In genomic region chr3:59131081-59131480, GRCm38 (mm10) we compare ENCODE assay signal across 15 mouse cellular contexts. TPM values are rescaled to one million over a fixed set of nuclear protein-coding genes. Genes with fewer than 3 reads are reported as not detected.
DNase-seq lines count a peak whose midpoint lies in the region; ATAC-seq and TF ChIP-seq lines count a peak whose summit lies in the region.
"Had no signal": no experiment of that assay in that cellular context is flagged by ENCODE, and none has a peak within 500 bp of the region (broad histone marks: within the 10 kb centered on the region; RNA-seq: fewer than 3 reads in every experiment).

No protein-coding gene starts in this region.

- H3K4me2 ChIP-seq in heart, embryonic 15.5 days = no peak overlapping the region
- peak overlapping the region; percentile 37; the same call in 1 of the 2 replicates for H3K4me2 ChIP-seq in lung, embryonic 14.5 days
- no peak overlapping the region for H3K4me2 ChIP-seq in intestine, embryonic 15.5 days (replicated peaks)
- H3K4me2 ChIP-seq: embryonic facial prominence, embryonic 12.5 days; hindbrain, embryonic 14.5 days; midbrain, embryonic 15.5 days; neural tube, embryonic 12.5 days had no signal

- H3K27me3 ChIP-seq in heart, embryonic 15.5 days = no peaks in the 10 kb centered on the region
- no peaks in the 10 kb centered on the region for H3K27me3 ChIP-seq in lung, embryonic 14.5 days (ENCODE audit: insufficient read depth, low read length)
- H3K27me3 ChIP-seq in intestine, embryonic 15.5 days (replicated peaks) = no peaks in the 10 kb centered on the region
- H3K27me3 ChIP-seq in small intestine, adult 2 months (ENCODE audit: control insufficient read depth, insufficient read depth, low read length) = no peaks in the 10 kb centered on the region
- H3K27me3 ChIP-seq: embryonic facial prominence, embryonic 12.5 days; midbrain, embryonic 15.5 days; neural tube, embryonic 12.5 days had no signal

- no peak for TF ChIP-seq POLR2A in small intestine, adult 2 months (IDR thresholded peaks at IDR 0.05; ENCODE audit: low read depth, low read length)

- peak overlapping the region; percentile 17; the same call in 1 of the 2 replicates for H3K27ac ChIP-seq in heart, embryonic 15.5 days
- H3K27ac ChIP-seq in lung, embryonic 14.5 days (ENCODE audit: low read depth) = peak overlapping the region; percentile 48
- H3K27ac ChIP-seq in intestine, embryonic 15.5 days = no peak overlapping the region
- peak overlapping the region; percentile 79 for H3K27ac ChIP-seq in small intestine, adult 2 months (ENCODE audit: insufficient read depth, low read depth, low read length)
- H3K27ac ChIP-seq: embryonic facial prominence, embryonic 12.5 days; forebrain, embryonic 10.5 days; hindbrain, embryonic 14.5 days; midbrain, embryonic 15.5 days; neural tube, embryonic 12.5 days had no signal

- no peak for TF ChIP-seq CTCF in lung, embryonic 14.5 days (IDR thresholded peaks at IDR 0.05; ENCODE audit: low read depth)
- TF ChIP-seq CTCF in small intestine, adult 2 months (IDR thresholded peaks at IDR 0.05; ENCODE audit: extremely low read depth, insufficient read length, insufficient replicate concordance, low read depth, low read length) = no peak

- no peak for DNase-seq in heart, postnatal 4 days
- peak; percentile 81 for DNase-seq in lung, embryonic 14.5 days
- DNase-seq in lung, postnatal 36 days = no peak
- DNase-seq in kidney, postnatal 25 days = no peak
- DNase-seq: cerebellum, postnatal 36 days had no signal

- H3K9ac ChIP-seq in heart, embryonic 15.5 days = no peak overlapping the region
- no peak overlapping the region for H3K9ac ChIP-seq in lung, embryonic 14.5 days
- no peak overlapping the region for H3K9ac ChIP-seq in intestine, embryonic 15.5 days
- H3K9ac ChIP-seq: embryonic facial prominence, embryonic 12.5 days; hindbrain, embryonic 14.5 days; midbrain, embryonic 15.5 days; neural tube, embryonic 12.5 days had no signal

- no peak for ATAC-seq in heart, embryonic 15.5 days (replicated peaks; ENCODE audit: insufficient number of reproducible peaks, insufficient read depth, low FRiP score, low read depth)
- peak; percentile 75 for ATAC-seq in lung, embryonic 14.5 days (ENCODE audit: insufficient read depth)
- peak; percentile 79 for ATAC-seq in intestine, embryonic 15.5 days
- ATAC-seq: midbrain, embryonic 15.5 days had no signal

- H3K4me1 ChIP-seq in heart, embryonic 15.5 days (replicated peaks) = peaks cover 13% of the 10 kb centered on the region
- 0 out of 2 replicates have a peak, but pooled peaks cover 2% of the 10 kb centered on the region for H3K4me1 ChIP-seq in lung, embryonic 14.5 days (ENCODE audit: insufficient read depth)
- H3K4me1 ChIP-seq in intestine, embryonic 15.5 days (replicated peaks) = no peaks in the 10 kb centered on the region
- H3K4me1 ChIP-seq in small intestine, adult 2 months (ENCODE audit: control insufficient read depth, insufficient read depth, insufficient read length, low read length) = peaks cover 3% of the 10 kb centered on the region; the same call in 1 of the 2 replicates
- H3K4me1 ChIP-seq: embryonic facial prominence, embryonic 12.5 days; forebrain, embryonic 10.5 days; midbrain, embryonic 15.5 days; neural tube, embryonic 12.5 days had no signal

- WGBS in heart, embryonic 15.5 days = 29% methylated on average over 4 of the region's 4 CpGs
- 19% methylated on average over 4 of the region's 4 CpGs for WGBS in lung, embryonic 14.5 days
- WGBS in intestine, embryonic 15.5 days = 44% methylated on average over 4 of the region's 4 CpGs
- WGBS in small intestine, adult 2 months = 60% methylated on average over 4 of the region's 4 CpGs

- no peaks in the 10 kb centered on the region for H3K9me3 ChIP-seq in heart, embryonic 15.5 days (replicated peaks)
- no peaks in the 10 kb centered on the region for H3K9me3 ChIP-seq in lung, embryonic 14.5 days (ENCODE audit: low read depth, low read length)
- H3K9me3 ChIP-seq in intestine, embryonic 15.5 days = no peaks in the 10 kb centered on the region
- H3K9me3 ChIP-seq: embryonic facial prominence, embryonic 12.5 days; forebrain, embryonic 10.5 days; midbrain, embryonic 15.5 days; neural tube, embryonic 12.5 days had no signal

- no peaks in the 10 kb centered on the region for H3K36me3 ChIP-seq in heart, embryonic 15.5 days
- no peaks in the 10 kb centered on the region for H3K36me3 ChIP-seq in lung, embryonic 14.5 days (ENCODE audit: insufficient read depth)
- H3K36me3 ChIP-seq in intestine, embryonic 15.5 days = no peaks in the 10 kb centered on the region
- H3K36me3 ChIP-seq in small intestine, adult 2 months (ENCODE audit: control insufficient read depth, insufficient read depth, low read length) = no peaks in the 10 kb centered on the region
- H3K36me3 ChIP-seq: embryonic facial prominence, embryonic 12.5 days; forebrain, embryonic 10.5 days; midbrain, embryonic 15.5 days; neural tube, embryonic 12.5 days had no signal

- H3K4me3 ChIP-seq in heart, embryonic 15.5 days = no peak overlapping the region
- H3K4me3 ChIP-seq in lung, embryonic 14.5 days (ENCODE audit: low read depth, low read length) = no peak overlapping the region
- no peak overlapping the region for H3K4me3 ChIP-seq in intestine, embryonic 15.5 days (replicated peaks)
- H3K4me3 ChIP-seq in small intestine, adult 2 months (ENCODE audit: low read depth, low read length) = no peak overlapping the region
- H3K4me3 ChIP-seq: embryonic facial prominence, embryonic 12.5 days; forebrain, embryonic 10.5 days; midbrain, embryonic 15.5 days; neural tube, embryonic 12.5 days had no signal

RNA-seq across cellular contexts. Expression of gene P2ry14, which starts 22.3 kb away (rescaled TPM):
- 2.5 and 3.1 TPM in 2 replicates for polyA plus RNA-seq in heart, embryonic 15.5 days (2015; fragmentation: Nextera tagmentation; extraction: Ambion mirVana)
- 1 to 10 TPM; 1.4 to 1.6 TPM for total RNA-seq in heart, postnatal 4 days (2021)
- 11.7 and 14.7 TPM in 2 replicates for polyA plus RNA-seq in lung, embryonic 14.5 days (2014; fragmentation: Nextera tagmentation; extraction: Ambion mirVana)
- polyA plus RNA-seq in intestine, embryonic 15.5 days (2015; fragmentation: Nextera tagmentation; extraction: Ambion mirVana) = 8.6 and 10.3 TPM in 2 replicates
- polyA plus RNA-seq in small intestine, adult 2 months (2012; rRNA removed) = 3.4 TPM in 2 replicates

RNA-seq across cellular contexts. Expression of gene Gpr171, which starts 29.5 kb away (rescaled TPM):
- 1.3 and 1.9 TPM in 2 replicates for polyA plus RNA-seq in heart, embryonic 15.5 days (2015; fragmentation: Nextera tagmentation; extraction: Ambion mirVana)
- total RNA-seq in heart, postnatal 4 days (2021) = not detected
- polyA plus RNA-seq in lung, embryonic 14.5 days (2014; fragmentation: Nextera tagmentation; extraction: Ambion mirVana) = 0.80 and 0.84 TPM in 2 replicates
- 0.97 and 1.00 TPM in 2 replicates for polyA plus RNA-seq in intestine, embryonic 15.5 days (2015; fragmentation: Nextera tagmentation; extraction: Ambion mirVana)
- polyA plus RNA-seq in small intestine, adult 2 months (2012; rRNA removed) = 0.32 and 0.49 TPM in 2 replicates
- total RNA-seq: layer of hippocampus, postnatal 10 days; left cerebral cortex, postnatal 36 days had no signal
